Mouse (Mus musculus) stomach, embryonic 14.5 days (tissue): ENCODE measurements at regions not wholly inside any gene's neighbourhood (a gene's known extent, or its start where the extent isn't known, plus 50 kb on each side); places are given as distances from the start of the nearest gene placed in this dataset.

Source experiments
- ATAC-seq: fragments of 200-750 bp; cut with Nextera tagmentation; 2 replicates; pipeline ENCODE4 v1.8.0; 2017; ENCODE audit warnings: low read depth, moderate TSS enrichment; ENCODE audit not compliant: insufficient number of reproducible peaks, insufficient read depth, low FRiP score
- H3K27ac ChIP-seq: fragments of 300-500 bp; sonication (generic); 2 replicates; pipeline ENCODE4 v1.5.1; 2014; ENCODE audit warnings: mild to moderate bottlenecking, low read length, moderate library complexity, mixed read lengths
- H3K27me3 ChIP-seq: fragments of 300-500 bp; sonication (generic); 2 replicates; pipeline ENCODE4 v1.6.1; 2014; ENCODE audit warnings: low read length, control low read depth, mixed read lengths; ENCODE audit not compliant: control insufficient read depth, insufficient read depth
- H3K36me3 ChIP-seq: fragments of 300-500 bp; sonication (generic); 2 replicates; pipeline ENCODE4 v1.6.1; 2014; ENCODE audit warnings: mild to moderate bottlenecking, control low read depth, low read length, moderate library complexity, mixed read lengths; ENCODE audit not compliant: control insufficient read depth, insufficient read depth
- H3K4me1 ChIP-seq: fragments of 300-500 bp; sonication (generic); 2 replicates; pipeline ENCODE4 v1.6.1; 2014; ENCODE audit warnings: low read length, control low read depth, mixed read lengths; ENCODE audit not compliant: control insufficient read depth, insufficient read depth
- H3K4me2 ChIP-seq: fragments of 300-500 bp; sonication (generic); replicated peaks from 2 replicates; pipeline ENCODE4 v1.6.1; 2014; ENCODE audit warnings: low read depth, low read length, control low read depth
- H3K4me3 ChIP-seq: fragments of 300-500 bp; sonication (generic); 2 replicates; pipeline ENCODE4 v1.5.1; 2014; ENCODE audit warnings: low read depth, low read length, control low read depth
- H3K9ac ChIP-seq: fragments of 300-500 bp; sonication (generic); replicated peaks from 2 replicates; pipeline ENCODE4 v1.6.1; 2014; ENCODE audit warnings: low read depth, mild to moderate bottlenecking, control low read depth, low read length, moderate library complexity, mixed read lengths
- H3K9me3 ChIP-seq: fragments of 300-500 bp; sonication (generic); 2 replicates; pipeline ENCODE4 v1.6.1; 2016; ENCODE audit warnings: low read depth, low read length, control low read depth; ENCODE audit not compliant: control insufficient read depth
- WGBS: fragments of 180-500 bp; shearing (Covaris S2); extraction: QIAGEN DNeasy Blood & Tissue Kit; methylation state at CpG from one replicate; pipeline ENCODE4 v1.1.7; 2014; 5-methylcytosine and 5-hydroxymethylcytosine counted together

DNA sequence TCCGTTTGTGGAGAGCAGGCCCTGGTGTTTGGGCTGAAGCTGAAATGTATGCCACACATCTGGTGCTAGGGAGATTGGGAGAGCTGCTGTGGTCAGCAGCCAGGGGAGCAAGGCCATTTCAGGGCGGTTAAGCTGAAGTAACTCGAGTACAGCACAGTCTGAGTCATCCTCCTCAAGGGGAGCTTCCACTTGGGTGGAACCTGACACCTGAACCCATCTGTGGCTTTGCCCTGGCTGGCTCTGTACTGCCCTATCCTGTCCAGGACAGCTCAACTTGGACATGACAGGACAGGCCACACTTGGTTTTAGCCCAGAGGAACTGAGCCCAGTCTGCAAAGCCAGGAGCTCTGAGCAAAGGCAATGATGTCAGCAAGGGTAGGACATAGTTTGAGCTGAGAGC is 328.5 kb downstream of the Osr1 start:
- no peak overlapping the region for H3K4me3 ChIP-seq
- H3K36me3 ChIP-seq: no peaks in the 10 kb centered on the region
- 40% methylated on average over 3 of the region's 3 CpGs for WGBS
- H3K9ac ChIP-seq: no peak overlapping the region
- H3K27ac ChIP-seq: no peak overlapping the region
- H3K9me3 ChIP-seq: no peaks in the 10 kb centered on the region
- no peaks in the 10 kb centered on the region; the same call in 1 of the 2 replicates for H3K4me1 ChIP-seq
- H3K27me3 ChIP-seq: no peaks in the 10 kb centered on the region
- no peak overlapping the region for H3K4me2 ChIP-seq
- no peak for ATAC-seq

DNA sequence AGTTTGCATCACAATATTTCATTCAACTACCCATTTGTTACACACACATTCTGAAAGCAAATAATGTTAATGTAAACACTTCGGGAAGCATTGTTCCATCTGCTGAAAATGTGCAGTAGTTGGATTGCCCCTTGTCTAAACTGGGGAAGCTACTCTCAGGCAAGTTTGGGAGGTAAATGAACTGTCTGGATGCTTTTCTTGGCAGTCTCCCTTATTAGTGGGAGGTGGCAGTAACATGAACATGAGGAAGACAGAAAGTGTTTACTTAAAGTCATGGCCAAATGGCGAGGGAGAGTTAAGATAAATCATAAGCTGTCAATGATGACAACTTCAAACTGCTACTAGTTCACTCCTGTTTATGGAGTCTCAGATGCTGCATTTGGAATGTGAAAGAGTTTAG is 332.0 kb downstream of the Osr1 start:
- H3K4me2 ChIP-seq: no peak overlapping the region
- H3K9me3 ChIP-seq: no peaks in the 10 kb centered on the region
- no peak overlapping the region for H3K27ac ChIP-seq
- H3K4me3 ChIP-seq: no peak overlapping the region
- peak; percentile 71; the same call in 1 of the 2 replicates for ATAC-seq
- H3K9ac ChIP-seq: no peak overlapping the region
- 17% methylated on average over 2 of the region's 2 CpGs for WGBS
- H3K36me3 ChIP-seq: no peaks in the 10 kb centered on the region
- no peaks in the 10 kb centered on the region for H3K27me3 ChIP-seq
- H3K4me1 ChIP-seq: no peaks in the 10 kb centered on the region; the same call in 1 of the 2 replicates

DNA sequence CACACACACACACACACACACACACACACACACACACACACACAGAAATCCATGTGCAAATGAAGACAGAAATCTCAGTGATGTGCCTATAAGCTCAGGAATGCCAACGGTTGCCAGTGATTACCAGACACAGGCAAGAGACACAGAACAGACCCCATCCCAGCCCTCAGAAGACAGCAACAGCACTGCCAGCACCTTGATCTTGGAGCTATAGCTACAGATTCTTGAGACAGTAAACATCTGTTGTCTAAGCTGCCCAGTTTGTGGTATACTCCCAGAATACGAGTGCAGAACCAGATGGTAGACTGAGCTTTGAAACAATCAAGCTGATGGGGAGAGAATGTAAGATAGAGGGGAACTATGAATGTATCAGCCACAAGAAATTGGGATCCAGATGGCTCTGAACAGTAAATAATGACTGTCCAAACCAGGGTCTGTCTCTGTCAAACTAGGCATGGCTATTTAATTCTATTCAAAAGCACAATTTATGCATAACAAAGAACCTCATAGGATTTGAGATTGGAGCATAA is 333.9 kb downstream of the Osr1 start:
- no peak for ATAC-seq
- Histone ChIP-seq H3K36me3 (no peaks in the 10 kb centered on the region), H3K4me3 (no peak overlapping the region), H3K9me3 (no peaks in the 10 kb centered on the region), H3K27me3 (no peaks in the 10 kb centered on the region), H3K4me2 (no peak overlapping the region), H3K9ac (no peak overlapping the region), H3K27ac (no peak overlapping the region), H3K4me1 (no peaks in the 10 kb centered on the region; the same call in 1 of the 2 replicates)
- WGBS: 50% methylated on average over 2 of the region's 2 CpGs

DNA sequence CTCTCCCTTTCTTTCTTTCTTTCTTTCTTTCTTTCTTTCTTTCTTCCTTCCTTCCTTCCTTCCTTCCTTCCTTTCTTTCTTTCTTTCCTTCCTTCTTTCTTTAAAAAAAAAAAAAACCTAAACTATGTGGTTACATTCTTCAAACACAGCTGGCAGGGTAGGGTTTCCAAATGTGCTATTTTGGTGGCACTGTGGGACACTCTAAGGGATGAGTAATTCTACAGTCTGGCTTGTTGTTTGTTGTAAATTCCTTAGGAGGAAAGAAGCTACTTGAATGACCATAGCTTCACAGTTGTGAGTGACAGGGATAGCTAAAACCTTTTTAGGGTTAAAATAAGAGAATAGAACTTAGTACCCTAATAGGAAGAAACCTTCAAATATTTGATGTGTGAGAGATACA is 342.4 kb downstream of the Osr1 start:
- Histone ChIP-seq H3K9ac (no peak overlapping the region), H3K4me1 (no peaks in the 10 kb centered on the region), H3K4me2 (no peak overlapping the region), H3K36me3 (no peaks in the 10 kb centered on the region), H3K4me3 (no peak overlapping the region), H3K27me3 (no peaks in the 10 kb centered on the region), H3K9me3 (no peaks in the 10 kb centered on the region; the same call in 1 of the 2 replicates), H3K27ac (no peak overlapping the region)
- no peak for ATAC-seq

DNA sequence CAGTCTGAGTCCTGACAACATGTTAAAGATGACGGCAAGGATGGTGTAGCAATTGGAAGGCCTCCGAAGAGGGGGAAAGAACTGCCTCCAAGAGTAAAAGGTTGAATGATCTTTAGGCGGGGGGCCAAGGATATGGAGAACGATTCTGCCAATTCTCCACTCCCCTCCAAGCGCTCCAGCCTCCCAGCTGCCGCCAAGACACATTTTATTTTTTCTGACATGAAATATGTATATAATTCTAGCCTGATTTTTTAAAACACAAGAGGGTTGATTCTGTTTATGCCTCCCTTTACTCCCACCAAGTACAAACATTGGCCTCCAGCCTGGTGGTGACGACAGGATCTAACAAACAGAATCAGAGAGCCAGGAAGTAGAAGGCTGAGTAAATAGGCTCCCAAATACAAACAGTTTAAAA is 345.8 kb downstream of the Osr1 start:
- WGBS: 32% methylated on average over 7 of the region's 7 CpGs
- Histone ChIP-seq H3K27me3 (no peaks in the 10 kb centered on the region), H3K4me3 (no peak overlapping the region), H3K27ac (peak overlapping the region; percentile 29; the same call in 1 of the 2 replicates), H3K9me3 (no peaks in the 10 kb centered on the region; the same call in 1 of the 2 replicates), H3K4me2 (no peak overlapping the region), H3K9ac (no peak overlapping the region), H3K4me1 (no peaks in the 10 kb centered on the region), H3K36me3 (no peaks in the 10 kb centered on the region)
- ATAC-seq: peak; percentile 49; the same call in 1 of the 2 replicates

DNA sequence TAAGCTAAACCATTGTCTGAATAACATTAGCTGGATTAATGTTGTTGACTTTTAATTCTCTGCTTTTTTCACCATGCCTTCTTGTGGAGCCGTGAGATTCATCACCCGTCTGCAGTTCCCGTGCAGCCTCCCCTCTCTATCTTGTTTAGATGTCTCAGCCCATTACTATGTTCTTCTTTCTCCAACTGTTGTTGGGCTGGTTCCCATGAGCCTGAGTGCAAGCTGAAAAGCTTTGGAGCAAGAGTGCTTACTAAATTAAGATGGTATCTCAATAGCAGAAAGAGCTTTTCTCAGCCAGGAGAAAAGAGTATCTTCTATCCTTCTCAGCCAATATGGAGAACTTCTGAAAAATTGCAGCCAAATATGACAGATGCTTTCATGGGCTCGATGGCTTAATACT is 348.1 kb downstream of the Osr1 start:
- H3K27ac ChIP-seq: no peak overlapping the region
- WGBS: 58% methylated on average over 4 of the region's 4 CpGs
- H3K4me2 ChIP-seq: no peak overlapping the region
- H3K4me3 ChIP-seq: no peak overlapping the region
- H3K4me1 ChIP-seq: no peaks in the 10 kb centered on the region
- H3K36me3 ChIP-seq: no peaks in the 10 kb centered on the region
- H3K9me3 ChIP-seq: no peaks in the 10 kb centered on the region; the same call in 1 of the 2 replicates
- no peak overlapping the region for H3K9ac ChIP-seq
- no peaks in the 10 kb centered on the region for H3K27me3 ChIP-seq
- ATAC-seq: no peak

DNA sequence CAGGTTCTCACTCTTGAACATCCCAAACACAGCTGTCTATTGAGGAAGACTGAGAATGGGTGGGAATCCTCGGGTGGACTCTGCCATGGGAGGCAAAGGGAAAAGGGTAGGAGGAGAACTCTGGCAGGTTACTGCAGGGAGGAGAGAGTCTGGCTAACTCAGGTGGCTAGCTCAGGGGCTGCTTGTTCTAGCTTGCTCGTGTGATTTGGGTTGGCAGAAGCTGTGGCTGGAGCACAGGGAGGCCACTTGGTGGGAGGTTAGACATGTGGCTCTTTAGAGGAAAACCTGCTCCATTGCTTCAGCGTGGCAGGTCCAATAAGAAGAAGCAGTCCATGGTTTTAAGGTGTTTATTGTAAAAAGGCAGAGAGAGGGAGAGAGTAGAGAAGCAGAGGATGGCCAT is 349.1 kb downstream of the Osr1 start:
- no peak for ATAC-seq
- no peaks in the 10 kb centered on the region for H3K27me3 ChIP-seq

DNA sequence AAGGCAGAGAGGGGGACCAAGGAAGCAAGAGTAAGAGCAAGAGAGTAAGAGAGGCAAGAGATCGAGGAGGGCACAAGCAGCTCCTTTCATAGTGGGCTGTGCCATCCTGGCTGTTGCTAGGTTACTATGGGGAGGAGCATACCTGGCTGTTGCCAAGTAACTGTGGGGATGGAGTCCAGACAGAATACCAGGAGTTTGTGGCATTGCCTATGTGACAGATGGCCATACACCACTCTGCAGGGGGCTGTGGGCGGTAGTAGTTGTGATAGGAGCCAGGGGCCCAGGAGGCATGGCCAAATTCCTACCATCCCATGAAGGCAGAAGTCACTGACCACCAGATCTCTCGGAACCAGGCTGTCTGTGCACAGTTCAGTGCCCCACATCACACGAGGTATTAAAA is 349.5 kb downstream of the Osr1 start:
- no peaks in the 10 kb centered on the region for H3K4me1 ChIP-seq
- no peak overlapping the region for H3K9ac ChIP-seq
- H3K4me3 ChIP-seq: no peak overlapping the region
- H3K27me3 ChIP-seq: no peaks in the 10 kb centered on the region
- H3K9me3 ChIP-seq: no peaks in the 10 kb centered on the region
- no peak overlapping the region for H3K4me2 ChIP-seq
- WGBS: 80% methylated on average over 4 of the region's 4 CpGs
- no peak overlapping the region for H3K27ac ChIP-seq
- H3K36me3 ChIP-seq: no peaks in the 10 kb centered on the region
- no peak for ATAC-seq

More for the DNA sequence above, 349.1 kb downstream of the Osr1 start:
- no peak overlapping the region for H3K27ac ChIP-seq
- no peak overlapping the region for H3K4me2 ChIP-seq
- no peak overlapping the region for H3K4me3 ChIP-seq
- H3K36me3 ChIP-seq: no peaks in the 10 kb centered on the region
- no peaks in the 10 kb centered on the region for H3K4me1 ChIP-seq
- no peaks in the 10 kb centered on the region; the same call in 1 of the 2 replicates for H3K9me3 ChIP-seq
- no peak overlapping the region for H3K9ac ChIP-seq
- 75% methylated on average over 3 of the region's 3 CpGs for WGBS

DNA sequence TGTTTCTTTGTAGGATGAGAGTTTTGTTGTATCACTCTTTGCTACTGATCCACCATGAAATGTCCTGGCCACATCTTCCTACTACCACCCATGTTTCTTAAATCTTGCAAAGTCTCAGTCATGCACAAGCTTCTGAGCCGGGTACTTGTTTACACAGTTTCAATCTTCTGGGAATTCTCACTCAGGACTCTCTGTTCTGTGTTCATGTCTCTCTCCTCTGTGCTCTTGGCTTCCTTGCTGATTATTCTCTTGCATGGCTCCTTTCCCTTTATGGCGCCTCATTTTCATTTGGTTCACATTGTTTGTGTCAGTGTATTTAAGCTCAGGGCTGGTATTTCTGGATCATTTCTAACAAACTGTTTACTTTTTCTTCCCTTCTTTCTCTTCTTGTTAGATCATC is 350.5 kb downstream of the Osr1 start:
- Histone ChIP-seq H3K4me2 (no peak overlapping the region), H3K9ac (no peak overlapping the region), H3K9me3 (no peaks in the 10 kb centered on the region), H3K4me3 (no peak overlapping the region), H3K36me3 (no peaks in the 10 kb centered on the region), H3K27ac (no peak overlapping the region), H3K27me3 (no peaks in the 10 kb centered on the region), H3K4me1 (no peaks in the 10 kb centered on the region)
- ATAC-seq: no peak
- 70% methylated on average over 2 of the region's 2 CpGs for WGBS
